Mouse (Mus musculus) left cerebral cortex, adult 8-10 months (tissue): ENCODE measurements around the gene Fpr1. TPM values are rescaled to one million over a fixed set of nuclear protein-coding genes. Genes with fewer than 3 reads are reported as not detected.

ENCODE experiments used
- microRNA-seq, 2 experiments: library from miRNA; unstranded; fragments of <30 nt; microRNA quantifications; one replicate each; pipeline ENCODE4 v1.2.0; 2022
- total RNA-seq, 4 experiments: library from RNA; stranded (reverse); gene quantifications; 2 replicates each; pipeline ENCODE4 v1.2.4; 2022

The Fpr1 gene
- total RNA-seq, 4 experiments from 2014 or later: not detected

Small RNAs within 50 kb of the gene (microRNA-seq; reads per million reads assigned to microRNA genes)
- 0 reads per million in 2 experiments for gene Gm25927
- 7,105 to 10,028 reads per million in 2 experiments for gene Mir125a
- gene Mir99b: 7,150 to 8,109 reads per million in 2 experiments
- 0 reads per million in 2 experiments for gene Mirlet7e

Other genes starting within 250 kb of the Fpr1 start
- gene Vmn2r90, start 180.2 kb downstream of the Fpr1 start, total RNA-seq: not detected
- gene Spaca6, start 56.8 kb downstream of the Fpr1 start, total RNA-seq: 10 to 100 TPM; 70.6 to 89.4 (median 76.6) TPM
- gene Has1, start 28.7 kb downstream of the Fpr1 start, total RNA-seq: 1 to 10 TPM in 2 of 4 experiments, under 1 TPM in 2; 0.74 to 1.6 (median 1.00) TPM
- not detected for gene Fpr2, start 3.9 kb upstream of the Fpr1 start, total RNA-seq
- gene Fpr3, start 3.9 kb upstream of the Fpr1 start, total RNA-seq: not detected
- gene Fpr-rs4, start 137.8 kb upstream of the Fpr1 start, total RNA-seq: not detected
- gene Vmn2r124, start 165.5 kb upstream of the Fpr1 start, total RNA-seq: under 1 TPM in 1 of 4 experiments, not detected in 3; 0.07 TPM
- gene Vmn2r91, start 201.1 kb upstream of the Fpr1 start, total RNA-seq: not detected